Mouse (Mus musculus) liver, postnatal 0 days (tissue): ENCODE measurements around the gene Fam171a1.

Experiments used
- CTCF ChIP-seq: sonication (generic); IDR thresholded peaks from 2 replicates; pipeline ENCODE4 v1.5.1; 2016; ENCODE audit warnings: antibody characterized with exemption, low read depth
- EP300 ChIP-seq: IDR thresholded peaks from 2 replicates; pipeline ENCODE4 v1.6.1; 2016; ENCODE audit warnings: antibody characterized with exemption, low read depth, mild to moderate bottlenecking

DNA sequence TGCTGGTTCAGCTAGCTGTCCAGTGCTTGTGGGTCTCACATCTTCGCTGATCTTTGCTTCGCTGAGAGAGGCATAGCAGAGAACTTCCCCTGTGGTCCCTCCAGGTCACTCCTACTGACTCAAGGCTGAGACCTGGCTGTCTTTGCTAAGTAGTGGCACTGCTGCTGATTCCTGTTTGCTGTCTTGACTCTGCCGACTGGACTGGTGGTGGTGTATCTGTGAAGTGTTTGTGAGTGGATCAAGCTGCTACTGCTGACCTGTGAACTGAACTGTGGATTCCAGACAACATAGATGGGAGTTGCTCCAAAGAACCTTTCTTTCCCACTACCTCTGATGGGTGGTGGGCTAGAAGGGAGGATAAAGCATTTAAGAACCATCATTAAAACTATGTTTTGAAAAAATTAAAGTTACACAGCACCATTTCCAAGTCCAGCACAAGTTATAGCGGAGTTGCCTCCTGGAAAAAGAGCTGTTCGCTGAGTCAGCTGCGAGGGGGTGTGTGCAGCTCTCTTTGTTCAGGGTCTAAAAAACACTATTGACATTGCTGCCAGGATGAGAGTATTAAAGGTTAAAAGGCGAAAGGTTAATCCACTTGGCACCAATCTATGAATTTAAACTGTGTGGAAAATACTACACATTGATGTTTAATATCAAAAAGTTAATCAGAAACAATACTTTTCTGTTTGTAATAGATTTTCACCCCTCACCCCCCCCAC, 52.0 kb downstream of the Fam171a1 start:
- TF ChIP-seq EP300, result no peak
- no peak for TF ChIP-seq CTCF
